Mouse (Mus musculus): ENCODE results near the gene Mief1. TPM values are rescaled to one million over a fixed set of nuclear protein-coding genes. Genes with fewer than 3 reads are reported as not detected.

Mief1 gene
- polyA plus RNA-seq, 1 experiment, result 14.6 TPM

DNA sequence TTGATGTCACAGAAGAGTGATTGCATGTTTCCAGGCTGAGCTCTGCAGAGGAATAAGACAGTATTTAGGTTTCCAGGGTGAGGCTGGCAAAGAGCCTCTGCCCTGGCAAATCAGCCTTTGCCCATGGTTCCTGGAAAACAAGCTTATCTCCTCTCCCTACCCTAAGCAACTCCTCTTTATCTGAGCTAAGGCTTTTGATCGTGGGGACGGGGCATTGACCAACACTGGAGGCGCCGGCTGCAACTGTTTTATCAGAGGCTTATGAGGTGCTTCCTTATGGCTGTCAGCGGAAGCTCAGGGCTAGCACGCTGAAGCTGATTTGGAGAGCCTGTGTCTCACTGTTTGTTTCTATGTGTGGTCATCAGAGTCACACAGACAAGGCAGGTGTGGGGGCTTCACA is 16.8 kb downstream of the Mief1 start:
- WGBS, result 85% methylated on average over 6 of the region's 6 CpGs

DNA sequence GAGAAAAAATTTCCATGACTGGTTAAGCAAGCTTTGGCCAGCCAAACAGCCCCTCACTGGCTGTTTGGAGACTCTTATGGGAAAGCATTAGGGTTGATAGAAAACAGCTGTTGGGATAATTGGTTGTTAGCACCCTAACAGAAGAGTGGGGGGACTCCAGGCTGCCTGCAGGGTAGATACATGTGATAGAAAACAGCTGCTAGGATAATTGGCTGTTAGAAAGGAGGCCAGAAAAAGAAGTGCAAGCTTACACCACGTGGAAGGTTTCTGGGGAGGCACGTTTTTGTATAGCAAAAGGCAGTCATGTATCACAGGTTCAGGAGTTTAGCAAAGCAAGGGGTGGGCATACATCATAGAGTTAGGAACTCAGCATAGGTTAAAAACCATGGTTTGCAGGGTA is 19.7 kb downstream of the Mief1 start:
- H3K4me1 ChIP-seq (ENCODE audit: control insufficient read depth, insufficient read depth, low read length), result peaks cover 15% of the 10 kb centered on the region
- DNase-seq, result no peak
- no peak overlapping the region for H3K4me3 ChIP-seq (replicated peaks; ENCODE audit: extremely low read depth, low read depth, low read length)
- WGBS, result 41% methylated on average over 2 of the region's 2 CpGs
- TF ChIP-seq POLR2A (IDR thresholded peaks at IDR 0.05; ENCODE audit: borderline replicate concordance, extremely low read depth, low read depth, low read length), result no peak
- TF ChIP-seq CTCF (IDR thresholded peaks at IDR 0.05; ENCODE audit: insufficient read depth, low read length), result no peak

More for the DNA sequence above, 16.8 kb downstream of the Mief1 start:
- TF ChIP-seq CTCF (IDR thresholded peaks at IDR 0.05; ENCODE audit: insufficient read depth, low read length), result no peak
- no peak for TF ChIP-seq POLR2A (IDR thresholded peaks at IDR 0.05; ENCODE audit: borderline replicate concordance, extremely low read depth, low read depth, low read length)
- Histone ChIP-seq H3K4me3 (replicated peaks; ENCODE audit: extremely low read depth, low read depth, low read length) (no peak overlapping the region), H3K4me1 (ENCODE audit: control insufficient read depth, insufficient read depth, low read length) (0 out of 2 replicates have a peak, but pooled peaks cover 3% of the 10 kb centered on the region)
- no peak for DNase-seq

DNA sequence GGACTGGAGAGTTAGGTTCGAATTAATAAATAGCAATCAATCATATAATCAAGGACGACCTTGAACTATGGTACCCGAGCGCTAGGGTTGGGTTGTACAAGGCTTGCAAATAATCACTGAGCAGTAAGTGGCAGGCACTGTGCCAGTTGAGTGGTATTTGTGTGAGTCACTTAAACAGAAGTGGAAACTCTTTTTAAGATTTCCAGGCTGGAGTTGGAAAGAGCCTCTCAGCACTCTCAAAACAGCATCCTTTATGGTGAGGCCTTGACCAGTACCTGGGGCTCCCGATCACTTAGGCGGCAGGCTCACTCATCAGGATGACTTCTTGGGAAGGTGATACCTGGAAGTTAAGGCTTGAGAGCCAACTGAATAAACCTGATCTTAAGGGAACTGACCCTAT is 20.4 kb downstream of the Mief1 start:
- H3K4me3 ChIP-seq (replicated peaks; ENCODE audit: extremely low read depth, low read depth, low read length), result peak overlapping the region; percentile 80
- TF ChIP-seq POLR2A (IDR thresholded peaks at IDR 0.05; ENCODE audit: borderline replicate concordance, extremely low read depth, low read depth, low read length), result no peak
- DNase-seq, result peak; percentile 18
- peaks cover 15% of the 10 kb centered on the region for H3K4me1 ChIP-seq (ENCODE audit: control insufficient read depth, insufficient read depth, low read length)
- WGBS, result 32% methylated on average over 6 of the region's 6 CpGs

DNA sequence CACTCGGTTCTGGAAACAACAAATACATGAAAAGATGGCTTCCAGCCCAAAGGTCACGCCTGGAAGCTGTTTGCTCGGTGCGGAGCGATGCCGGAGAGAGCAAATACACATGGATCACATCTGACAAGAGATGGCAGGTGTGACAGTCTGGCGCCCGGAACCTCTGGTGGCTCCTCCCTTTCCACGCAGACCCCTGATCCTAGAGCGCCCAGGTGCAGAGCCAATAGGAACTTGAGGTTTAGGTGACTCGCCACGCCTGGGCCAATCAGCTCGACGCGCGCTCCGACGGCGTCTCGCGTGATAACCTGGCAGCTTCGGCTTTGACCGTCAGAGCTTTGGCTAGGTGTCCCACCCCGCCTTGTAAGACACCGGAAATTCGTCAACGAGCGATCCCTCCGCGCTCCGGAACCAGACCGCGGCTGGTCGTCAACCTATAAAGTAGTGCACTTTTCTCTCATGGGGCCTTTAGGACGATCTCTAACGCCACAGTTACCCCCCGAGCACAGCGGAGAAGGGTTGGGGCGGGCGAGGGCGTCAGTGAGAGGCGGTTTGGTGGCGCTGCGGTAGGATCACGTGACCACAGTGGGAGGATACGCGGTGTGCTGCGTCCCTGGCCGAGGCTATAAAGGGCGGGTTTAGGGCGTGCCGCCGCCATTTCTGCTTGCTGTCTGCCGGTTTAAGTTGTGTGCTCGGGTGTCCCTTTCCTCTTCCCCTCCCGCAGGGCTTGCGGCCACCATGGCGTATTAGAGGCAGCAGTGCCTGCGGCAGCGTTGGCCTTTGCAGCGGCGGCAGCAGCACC is 21.2 kb downstream of the Mief1 start, which contains the start of gene Atf4:
Gene Atf4 (plus strand): TSS at position 338 of the 799 bp plus-strand sequence.
- TF ChIP-seq CTCF (IDR thresholded peaks at IDR 0.05; ENCODE audit: insufficient read depth, low read length) (no peak), POLR2A (IDR thresholded peaks at IDR 0.05; ENCODE audit: borderline replicate concordance, extremely low read depth, low read depth, low read length) (peak; percentile 100)
- Histone ChIP-seq H3K4me1 (ENCODE audit: control insufficient read depth, insufficient read depth, low read length) (peaks cover 15% of the 10 kb centered on the region), H3K4me3 (replicated peaks; ENCODE audit: extremely low read depth, low read depth, low read length) (peak within 1 kb of the TSS; percentile 97)
- peak; percentile 97 for DNase-seq
- WGBS, result under 1% methylated on average over 62 of the region's 62 CpGs

DNA sequence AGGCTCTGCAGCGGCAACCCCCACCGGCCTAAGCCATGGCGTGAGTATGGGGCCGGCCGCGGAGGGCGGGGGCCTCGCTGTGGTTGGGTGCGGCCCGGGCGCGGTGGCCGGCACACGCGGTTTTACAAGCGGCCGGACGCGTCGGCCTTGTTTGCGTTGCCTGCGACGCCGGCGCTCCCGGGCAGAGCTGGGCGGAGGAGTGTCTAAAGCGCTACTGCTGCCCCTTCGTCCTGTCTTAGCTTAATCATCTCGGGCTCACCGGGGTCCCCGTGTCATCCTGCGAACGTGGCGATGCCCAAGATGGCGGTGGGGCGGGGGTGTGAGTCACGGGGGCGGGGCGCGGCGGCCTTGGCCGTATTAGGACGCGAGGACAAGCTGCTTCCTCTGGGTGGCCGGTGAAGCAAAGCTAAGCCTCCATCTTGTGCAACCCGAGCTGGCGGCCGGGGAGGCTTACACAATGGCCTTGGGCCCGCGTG is 21.9 kb downstream of the Mief1 start:
- H3K4me3 ChIP-seq (replicated peaks; ENCODE audit: extremely low read depth, low read depth, low read length), result peak overlapping the region; percentile 97
- TF ChIP-seq POLR2A (IDR thresholded peaks at IDR 0.05; ENCODE audit: borderline replicate concordance, extremely low read depth, low read depth, low read length), result no peak; the same call in 1 of the 2 replicates
- TF ChIP-seq CTCF (IDR thresholded peaks at IDR 0.05; ENCODE audit: insufficient read depth, low read length), result no peak
- no peak for DNase-seq
- 1% methylated on average over 51 of the region's 51 CpGs for whole genome bisulfite sequencing
- peaks cover 15% of the 10 kb centered on the region for H3K4me1 ChIP-seq (ENCODE audit: control insufficient read depth, insufficient read depth, low read length)

DNA sequence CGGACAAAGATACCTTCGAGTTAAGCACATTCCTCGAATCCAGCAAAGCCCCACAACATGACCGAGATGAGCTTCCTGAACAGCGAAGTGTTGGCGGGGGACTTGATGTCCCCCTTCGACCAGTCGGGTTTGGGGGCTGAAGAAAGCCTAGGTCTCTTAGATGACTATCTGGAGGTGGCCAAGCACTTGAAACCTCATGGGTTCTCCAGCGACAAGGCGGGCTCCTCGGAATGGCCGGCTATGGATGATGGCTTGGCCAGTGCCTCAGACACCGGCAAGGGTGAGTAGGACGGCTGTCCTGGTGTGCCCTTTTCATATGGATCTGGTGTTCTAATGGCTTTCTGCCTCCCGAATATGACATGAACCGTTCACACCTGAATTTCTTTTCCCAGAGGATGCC is 22.4 kb downstream of the Mief1 start:
- H3K4me3 ChIP-seq (replicated peaks; ENCODE audit: extremely low read depth, low read depth, low read length), result peak overlapping the region; percentile 97
- TF ChIP-seq POLR2A (IDR thresholded peaks at IDR 0.05; ENCODE audit: borderline replicate concordance, extremely low read depth, low read depth, low read length) (no peak), CTCF (IDR thresholded peaks at IDR 0.05; ENCODE audit: insufficient read depth, low read length) (no peak)
- H3K4me1 ChIP-seq (ENCODE audit: control insufficient read depth, insufficient read depth, low read length), result peaks cover 15% of the 10 kb centered on the region
- no peak for DNase-seq
- WGBS, result 1% methylated on average over 16 of the region's 16 CpGs

DNA sequence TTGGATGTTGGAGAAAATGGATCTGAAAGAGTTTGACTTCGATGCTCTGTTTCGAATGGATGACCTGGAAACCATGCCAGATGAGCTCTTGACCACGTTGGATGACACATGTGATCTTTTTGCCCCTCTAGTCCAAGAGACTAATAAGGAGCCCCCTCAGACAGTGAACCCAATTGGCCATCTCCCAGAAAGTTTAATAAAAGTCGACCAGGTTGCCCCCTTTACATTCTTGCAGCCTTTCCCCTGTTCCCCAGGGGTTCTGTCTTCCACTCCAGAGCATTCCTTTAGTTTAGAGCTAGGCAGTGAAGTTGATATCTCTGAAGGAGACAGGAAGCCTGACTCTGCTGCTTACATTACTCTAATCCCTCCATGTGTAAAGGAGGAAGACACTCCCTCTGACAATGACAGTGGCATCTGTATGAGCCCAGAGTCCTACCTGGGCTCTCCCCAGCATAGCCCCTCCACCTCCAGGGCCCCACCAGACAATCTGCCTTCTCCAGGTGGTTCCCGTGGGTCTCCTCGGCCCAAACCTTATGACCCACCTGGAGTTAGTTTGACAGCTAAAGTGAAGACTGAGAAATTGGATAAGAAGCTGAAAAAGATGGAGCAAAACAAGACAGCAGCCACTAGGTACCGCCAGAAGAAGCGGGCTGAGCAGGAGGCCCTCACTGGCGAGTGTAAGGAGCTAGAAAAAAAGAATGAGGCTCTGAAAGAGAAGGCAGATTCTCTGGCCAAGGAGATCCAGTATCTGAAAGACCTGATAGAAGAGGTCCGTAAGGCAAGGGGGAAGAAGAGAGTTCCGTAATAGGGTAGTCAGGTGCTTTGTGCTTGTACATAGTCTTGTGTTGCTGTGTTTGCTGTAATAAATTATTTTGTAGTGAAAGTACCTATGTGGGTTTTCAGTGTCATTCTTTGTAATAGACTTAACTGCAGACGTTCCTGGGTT is 23.1 kb downstream of the Mief1 start:
- DNase-seq, result no peak
- TF ChIP-seq POLR2A (IDR thresholded peaks at IDR 0.05; ENCODE audit: borderline replicate concordance, extremely low read depth, low read depth, low read length) (0 out of 2 replicates have a peak, but pooled peaks have one; percentile 14), CTCF (IDR thresholded peaks at IDR 0.05; ENCODE audit: insufficient read depth, low read length) (no peak)
- peaks cover 15% of the 10 kb centered on the region for H3K4me1 ChIP-seq (ENCODE audit: control insufficient read depth, insufficient read depth, low read length)
- WGBS, result 47% methylated on average over 12 of the region's 12 CpGs
- H3K4me3 ChIP-seq (replicated peaks; ENCODE audit: extremely low read depth, low read depth, low read length), result no peak overlapping the region

DNA sequence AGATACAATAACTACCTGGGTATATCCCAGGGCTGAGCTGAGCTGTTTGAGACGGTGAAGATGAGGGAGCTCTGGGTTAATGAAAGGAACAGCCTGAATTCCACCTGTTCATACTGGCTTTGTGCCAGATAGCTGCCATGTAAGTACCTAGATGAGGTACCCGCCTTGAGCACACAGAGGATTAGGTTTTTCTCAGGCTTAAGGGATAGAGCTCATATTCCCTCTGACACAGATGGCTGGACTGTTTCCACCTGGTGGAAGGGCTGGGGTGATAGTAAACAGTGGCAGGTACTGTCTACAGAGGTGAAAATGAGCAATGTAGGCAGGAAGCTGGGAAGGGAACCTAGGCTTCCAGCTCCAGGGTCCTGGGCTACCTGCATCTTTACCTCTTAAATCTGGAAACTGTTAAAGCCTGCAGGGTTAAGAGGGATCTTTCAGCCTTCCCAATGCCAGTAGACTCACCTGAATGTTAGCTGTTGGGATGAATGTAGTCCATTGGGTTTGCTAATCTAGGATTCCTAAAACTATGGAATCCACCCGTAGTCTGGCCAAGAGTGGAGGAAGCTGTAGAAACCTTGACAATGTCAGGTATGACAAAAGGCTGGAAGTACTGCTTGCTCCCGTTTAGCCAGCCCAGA is 23.9 kb downstream of the Mief1 start:
- TF ChIP-seq CTCF (IDR thresholded peaks at IDR 0.05; ENCODE audit: insufficient read depth, low read length), result no peak
- TF ChIP-seq POLR2A (IDR thresholded peaks at IDR 0.05; ENCODE audit: borderline replicate concordance, extremely low read depth, low read depth, low read length), result 0 out of 2 replicates have a peak, but pooled peaks have one; percentile 7
- peak; percentile 19 for DNase-seq
- Histone ChIP-seq H3K4me3 (replicated peaks; ENCODE audit: extremely low read depth, low read depth, low read length) (no peak overlapping the region), H3K4me1 (ENCODE audit: control insufficient read depth, insufficient read depth, low read length) (peaks cover 15% of the 10 kb centered on the region)
- 22% methylated on average over 4 of the region's 4 CpGs for WGBS

All from lung, adult 2 months (tissue).